Mouse (Mus musculus) common myeloid progenitor, adult 5-6 weeks (primary cell): ENCODE data around the gene Gm20696. TPM values are rescaled to one million over a fixed set of nuclear protein-coding genes. Genes with fewer than 3 reads are reported as not detected.

Experiments
- ATAC-seq: replicated peaks from 2 replicates; pipeline ENCODE4 v1.8.0; 2016; ENCODE audit warnings: low read depth, mild to moderate bottlenecking, moderate TSS enrichment, inconsistent platforms; ENCODE audit not compliant: poor library complexity, severe bottlenecking
- total RNA-seq: library from RNA; stranded (forward); fragments of 200-1000, 187-1606 nt; gene quantifications from 2 replicates; pipeline ENCODE4 v1.2.3, GENCODE M21; 2017

The Gm20696 gene
- total RNA-seq, 1 experiment from 2014 or later, result 4.0 TPM

DNA sequence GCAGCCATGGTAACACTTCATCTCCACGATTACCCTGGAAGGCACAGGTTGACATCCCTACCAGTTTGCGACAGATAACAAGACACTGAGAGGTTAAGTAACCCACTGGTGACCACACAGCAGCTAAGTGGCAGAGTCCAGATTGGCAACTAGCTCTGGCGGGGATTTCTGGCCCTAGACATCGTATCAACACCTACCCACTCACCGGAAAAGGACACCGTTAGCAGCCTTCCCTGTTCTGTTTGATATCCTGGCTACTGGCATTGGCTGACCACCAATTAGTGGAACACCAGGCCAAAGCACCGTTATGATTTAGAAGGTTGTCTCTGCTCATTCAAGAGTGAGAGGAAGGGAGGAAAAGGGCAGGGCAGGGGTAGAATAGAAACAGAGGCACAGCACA lies 456.4 kb downstream of the Gm20696 start:
- no peak for ATAC-seq

Other genes starting within 250 kb of the Gm20696 start
- gene Foxp1, start 144.1 kb downstream of the Gm20696 start, total RNA-seq, result 57.8 and 77.4 TPM in 2 replicates
- 26.9 and 28.0 TPM in 2 replicates for gene Eif4e3, start within 50 bp of the Gm20696 start, total RNA-seq
- not detected in 2 replicates for gene Gpr27, start 25.9 kb upstream of the Gm20696 start, total RNA-seq
- not detected in 2 replicates for gene Prok2, start 59.6 kb upstream of the Gm20696 start, total RNA-seq